Mouse (Mus musculus) myocyte (in vitro differentiated cells): Measurements from ENCODE around the gene Nudt14. TPM values are rescaled to one million over a fixed set of nuclear protein-coding genes. Genes with fewer than 3 reads are reported as not detected.

Source experiments
- H3K27me3 ChIP-seq: one replicate; pipeline ENCODE4 v1.6.1; 2011; ENCODE audit not compliant: control insufficient read depth, insufficient read depth, insufficient read length
- H3K36me3 ChIP-seq: one replicate; pipeline ENCODE4 v1.6.1; 2011; ENCODE audit not compliant: control insufficient read depth, insufficient read depth
- H3K4me2 ChIP-seq: one replicate; pipeline ENCODE4 v1.6.1; 2011; ENCODE audit warnings: low read depth, control low read depth
- H3K4me3 ChIP-seq: one replicate; pipeline ENCODE4 v1.5.1; 2011; ENCODE audit warnings: mild to moderate bottlenecking, control low read depth, moderate library complexity
- H3K79me2 ChIP-seq: one replicate; pipeline ENCODE4 v1.6.1; 2011; ENCODE audit not compliant: control insufficient read depth, insufficient read depth
- H3ac ChIP-seq: one replicate; pipeline ENCODE4 v1.6.1; 2011; ENCODE audit not compliant: control insufficient read depth, insufficient read length
- CEBPB ChIP-seq: IDR thresholded peaks from 2 replicates; pipeline ENCODE4 v1.6.1; 2011; ENCODE audit warnings: mild to moderate bottlenecking, moderate library complexity; ENCODE audit not compliant: poor library complexity, insufficient read depth, severe bottlenecking
- E2F4 ChIP-seq: IDR thresholded peaks from one replicate; pipeline ENCODE4 v1.6.1; 2011; ENCODE audit warnings: mild to moderate bottlenecking, control low read depth, moderate library complexity; ENCODE audit not compliant: insufficient read depth
- MAX ChIP-seq: IDR thresholded peaks from one replicate; pipeline ENCODE4 v1.6.1; 2011; ENCODE audit warnings: low read depth, mild to moderate bottlenecking, control low read depth
- MYOD1 ChIP-seq, 3 experiments: IDR thresholded peaks; one replicate each; pipeline ENCODE4 v1.6.1; 2011; ENCODE audit warnings: control low read depth in 2 of 3, low read depth in 2 of 3, mild to moderate bottlenecking in 2 of 3, moderate library complexity in 1 of 3; ENCODE audit not compliant: insufficient read length in 2 of 3, control insufficient read depth in 1 of 3
- MYOG ChIP-seq, 3 experiments: IDR thresholded peaks; one replicate each; pipeline ENCODE4 v1.6.1; 2011; ENCODE audit warnings: control low read depth in 2 of 3, low read depth in 2 of 3, mild to moderate bottlenecking in 2 of 3; ENCODE audit not compliant: insufficient read length in 2 of 3, control insufficient read depth in 1 of 3, insufficient read depth in 1 of 3
- POLR2A ChIP-seq: IDR thresholded peaks from one replicate; pipeline ENCODE4 v1.6.1; 2011; ENCODE audit warnings: low read depth, mild to moderate bottlenecking, control low read depth, moderate library complexity; ENCODE audit not compliant: insufficient read length
- POLR2AphosphoS2 ChIP-seq: IDR thresholded peaks from one replicate; pipeline ENCODE4 v1.6.1; 2011; ENCODE audit warnings: low read depth, control low read depth; ENCODE audit not compliant: insufficient read length
- REST ChIP-seq: IDR thresholded peaks from one replicate; pipeline ENCODE4 v1.6.1; 2011; ENCODE audit warnings: mild to moderate bottlenecking, control low read depth, moderate library complexity; ENCODE audit not compliant: insufficient read depth, insufficient read length
- SRF ChIP-seq: IDR thresholded peaks from one replicate; pipeline ENCODE4 v1.6.1; 2011; ENCODE audit warnings: low read depth; ENCODE audit not compliant: control insufficient read depth, insufficient read length
- TCF12 ChIP-seq: IDR thresholded peaks from one replicate; pipeline ENCODE4 v1.6.1; 2011; ENCODE audit warnings: mild to moderate bottlenecking, control low read depth; ENCODE audit not compliant: poor library complexity, insufficient read depth, severe bottlenecking
- TCF3 ChIP-seq: IDR thresholded peaks from one replicate; pipeline ENCODE4 v1.6.1; 2011; ENCODE audit warnings: low read depth, control low read depth; ENCODE audit not compliant: insufficient read length
- USF1 ChIP-seq: IDR thresholded peaks from one replicate; pipeline ENCODE4 v1.6.1; 2011; ENCODE audit warnings: low read depth, mild to moderate bottlenecking, control low read depth, moderate library complexity
- polyA plus RNA-seq: library from polyadenylated mRNA; unstranded; fragments of >200 nt; fragmentation: generic; extraction: Trizol; gene quantifications from one replicate; pipeline ENCODE4 v1.2.1, GENCODE M21; 2012; ENCODE audit warnings: missing spikeins

The Nudt14 gene
- polyA plus RNA-seq, 1 experiment, result 94.9 TPM

GRCm38 (mm10) chr12:112961428-112961827 is 19.5 kb upstream of the Nudt14 start:
- no peaks in the 10 kb centered on the region for H3K79me2 ChIP-seq
- TF ChIP-seq SRF (no peak), MYOG (IDR thresholded peaks at IDR 0.05; ENCODE audit: control insufficient read depth in 1 of 3, insufficient read depth in 1 of 3, insufficient read length in 2 of 3, low read depth in 2 of 3) (no peak), POLR2A (no peak), MAX (no peak), TCF3 (no peak), MYOD1 (IDR thresholded peaks at IDR 0.05; ENCODE audit: control insufficient read depth in 1 of 3, insufficient read length in 2 of 3, low read depth in 2 of 3) (no peak), CEBPB (no peak)
- peaks cover 25% of the 10 kb centered on the region for H3K36me3 ChIP-seq
- no peak overlapping the region for H3K4me3 ChIP-seq
- no peak overlapping the region for H3ac ChIP-seq
- no peak overlapping the region for H3K4me2 ChIP-seq
- H3K27me3 ChIP-seq, result no peaks in the 10 kb centered on the region

- Histone ChIP-seq H3ac (no peak overlapping the region), H3K4me2 (no peak overlapping the region), H3K4me3 (no peak overlapping the region), H3K79me2 (no peaks in the 10 kb centered on the region), H3K36me3 (peaks cover 13% of the 10 kb centered on the region), H3K27me3 (no peaks in the 10 kb centered on the region)
- TF ChIP-seq TCF3 (no peak), E2F4 (no peak), POLR2A (no peak), CEBPB (no peak), SRF (no peak), USF1 (no peak), POLR2AphosphoS2 (no peak), MYOD1 (IDR thresholded peaks at IDR 0.05; ENCODE audit: control insufficient read depth in 1 of 3, insufficient read length in 2 of 3, low read depth in 2 of 3) (no peak), REST (no peak), MYOG (IDR thresholded peaks at IDR 0.05; ENCODE audit: control insufficient read depth in 1 of 3, insufficient read depth in 1 of 3, insufficient read length in 2 of 3, low read depth in 2 of 3) (no peak), TCF12 (no peak), MAX (no peak)
Observed at GRCm38 (mm10) chr12:112959421-112959820, 17.5 kb upstream of the Nudt14 start.

- Histone ChIP-seq H3K4me3 (no peak overlapping the region), H3K36me3 (peaks cover 8% of the 10 kb centered on the region), H3ac (no peak overlapping the region), H3K27me3 (no peaks in the 10 kb centered on the region), H3K4me2 (no peak overlapping the region), H3K79me2 (no peaks in the 10 kb centered on the region)
- TF ChIP-seq SRF (no peak), CEBPB (no peak), TCF3 (no peak), MAX (no peak)
Observed at GRCm38 (mm10) chr12:112958303-112958702, 16.4 kb upstream of the Nudt14 start.

GRCm38 (mm10) chr12:112955800-112956199 is 13.9 kb upstream of the Nudt14 start:
- Histone ChIP-seq H3K79me2 (no peaks in the 10 kb centered on the region), H3K4me3 (no peak overlapping the region), H3ac (no peak overlapping the region), H3K27me3 (no peaks in the 10 kb centered on the region), H3K4me2 (no peak overlapping the region), H3K36me3 (peaks cover 6% of the 10 kb centered on the region)
- peak; percentile 47 for TF ChIP-seq POLR2AphosphoS2
- TF ChIP-seq USF1, result no peak

GRCm38 (mm10) chr12:112952926-112953565 is 11.1 kb upstream of the Nudt14 start:
- TF ChIP-seq POLR2A, result no peak
- TF ChIP-seq E2F4, result no peak
- no peak for TF ChIP-seq USF1
- Histone ChIP-seq H3ac (no peak overlapping the region), H3K79me2 (no peaks in the 10 kb centered on the region), H3K4me2 (no peak overlapping the region), H3K4me3 (no peak overlapping the region), H3K36me3 (no peaks in the 10 kb centered on the region), H3K27me3 (no peaks in the 10 kb centered on the region)

GRCm38 (mm10) chr12:112952433-112952832 is 10.5 kb upstream of the Nudt14 start:
- TF ChIP-seq MYOG (IDR thresholded peaks at IDR 0.05; ENCODE audit: control insufficient read depth in 1 of 3, insufficient read depth in 1 of 3, insufficient read length in 2 of 3, low read depth in 2 of 3), result no peak
- peak; percentile 47 for TF ChIP-seq POLR2A
- TF ChIP-seq E2F4, result no peak
- peak; percentile 95 for TF ChIP-seq POLR2AphosphoS2
- TF ChIP-seq USF1, result no peak
- TF ChIP-seq MYOD1 (IDR thresholded peaks at IDR 0.05; ENCODE audit: control insufficient read depth in 1 of 3, insufficient read length in 2 of 3, low read depth in 2 of 3), result peak in 1 of 3 experiments; percentile 40
- no peak for TF ChIP-seq MAX
- no peak overlapping the region for H3K4me3 ChIP-seq
- H3K27me3 ChIP-seq, result no peaks in the 10 kb centered on the region
- no peak overlapping the region for H3ac ChIP-seq
- H3K79me2 ChIP-seq, result no peaks in the 10 kb centered on the region
- no peaks in the 10 kb centered on the region for H3K36me3 ChIP-seq
- H3K4me2 ChIP-seq, result peak overlapping the region; percentile 84
